Mouse (Mus musculus): Measurements from ENCODE around the gene Nck2. TPM values are rescaled to one million over a fixed set of nuclear protein-coding genes. Genes with fewer than 3 reads are reported as not detected.

Nck2 gene
- total RNA-seq, 2 experiments from 2014 or later, result 17.3 to 17.9 TPM

DNA sequence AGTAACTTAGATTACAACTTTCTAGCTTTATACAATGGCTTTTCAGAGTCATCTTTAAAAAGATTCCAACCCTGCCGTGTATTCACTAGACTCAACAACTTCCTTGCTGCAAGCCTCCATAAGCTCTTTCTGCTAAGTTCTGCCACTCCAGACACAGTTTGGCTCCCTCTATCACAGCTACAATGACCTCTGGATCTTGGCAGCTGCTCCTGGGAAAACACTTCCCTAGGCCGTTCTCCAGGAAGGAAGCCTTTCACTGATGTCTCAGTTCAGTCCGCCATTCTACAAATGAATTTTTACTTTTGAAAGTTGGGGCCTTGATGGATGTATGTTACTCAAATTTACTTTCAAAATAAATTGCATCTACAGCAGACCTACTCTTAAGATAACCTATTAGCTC is 133.0 kb downstream of the Nck2 start:
- DNase-seq, result no peak

DNA sequence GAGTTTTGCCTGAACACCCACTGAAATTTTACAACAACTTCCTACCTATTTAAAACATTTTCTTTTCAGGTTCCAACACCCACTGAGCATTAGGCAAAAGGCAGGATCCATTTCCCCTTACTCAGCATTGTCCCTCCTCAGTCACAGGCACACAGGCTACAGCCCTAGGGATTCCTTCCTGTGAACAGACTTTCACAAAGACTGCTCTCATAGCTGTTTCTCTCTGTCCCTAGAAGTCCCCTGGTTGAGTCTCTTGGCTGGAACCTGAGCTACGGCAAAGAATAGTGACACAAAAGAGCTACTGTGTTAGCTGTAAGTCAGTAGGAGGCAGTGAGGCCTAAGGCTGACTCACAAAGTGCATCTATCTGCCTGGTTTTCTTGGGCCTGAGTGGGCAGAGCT is 139.2 kb downstream of the Nck2 start:
- DNase-seq, result no peak

DNA sequence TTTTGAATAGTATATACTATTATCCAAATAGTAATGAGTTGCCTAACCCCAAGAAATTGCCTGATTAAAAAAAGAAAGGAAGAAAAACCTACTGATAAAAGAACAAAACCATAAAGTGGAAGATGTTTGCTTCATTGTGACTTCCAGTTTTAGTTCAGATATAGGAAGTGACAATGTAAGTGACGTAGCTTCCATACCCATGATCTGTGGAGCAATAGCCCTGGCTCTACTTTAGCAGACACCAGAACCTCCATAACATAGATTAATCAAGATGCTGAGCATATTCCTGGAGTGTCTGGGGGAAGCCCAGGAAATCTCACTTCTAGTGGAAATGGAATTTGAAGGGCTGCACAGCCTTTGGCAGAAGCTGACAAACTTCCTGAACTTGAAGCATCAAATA is 144.6 kb downstream of the Nck2 start:
- no peak for DNase-seq

DNA sequence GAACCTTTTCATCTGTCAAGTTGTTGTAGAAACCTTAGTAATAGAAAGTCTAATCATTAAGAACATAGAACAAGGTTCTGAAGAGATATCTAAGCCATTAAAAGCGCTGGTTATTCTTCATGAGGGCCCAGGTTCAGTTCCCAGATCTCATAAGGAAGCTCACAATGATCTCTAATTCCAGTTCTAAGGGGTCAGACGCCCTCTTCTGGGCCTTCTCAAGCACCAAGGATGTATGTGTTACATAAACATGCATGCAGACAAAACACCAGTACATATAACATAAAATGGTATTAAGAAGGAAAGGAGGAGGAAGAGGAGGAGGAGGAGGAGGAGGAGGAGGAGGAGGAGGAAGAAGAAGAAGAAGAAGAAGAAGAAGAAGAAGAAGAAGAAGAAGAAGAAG is 145.5 kb downstream of the Nck2 start:
- DNase-seq, result no peak

DNA sequence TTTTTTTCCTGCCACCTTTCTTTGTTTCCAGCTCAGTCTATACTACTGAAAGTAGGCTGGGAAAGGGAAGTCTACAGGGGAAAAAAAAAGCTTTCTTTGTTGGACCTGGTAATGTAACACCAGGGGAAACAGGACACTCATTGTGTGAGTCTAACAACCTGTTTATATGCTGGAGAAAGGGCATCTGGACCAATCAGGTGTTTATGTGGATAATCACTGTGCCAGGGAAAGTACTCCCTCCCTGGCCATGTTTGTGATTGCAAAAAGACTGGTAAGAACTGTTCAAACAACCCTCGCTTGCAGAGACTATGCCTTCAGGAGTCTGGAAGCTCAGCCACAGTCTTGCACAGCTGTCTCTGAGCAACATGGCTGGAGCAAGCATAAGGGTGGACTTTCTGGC is 146.3 kb downstream of the Nck2 start:
- no peak for DNase-seq

DNA sequence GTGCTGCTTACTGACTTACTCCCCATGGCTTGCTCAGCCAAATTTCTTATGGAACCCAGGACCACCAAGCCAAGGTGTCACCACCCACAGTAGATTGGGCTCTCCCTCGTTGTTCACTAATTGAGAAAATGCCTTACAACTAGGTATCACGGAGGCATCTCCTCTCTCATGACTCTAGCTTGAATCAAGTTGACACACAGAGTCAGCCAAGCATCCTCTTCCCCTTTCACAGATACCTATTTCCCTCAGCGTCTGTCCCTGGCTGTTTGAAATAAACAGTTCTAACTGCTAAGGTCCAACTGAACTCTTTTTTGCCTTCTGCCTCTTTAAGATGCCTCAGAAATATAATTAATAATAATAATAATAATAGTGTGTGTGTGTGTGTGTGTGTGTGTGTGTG is 148.7 kb downstream of the Nck2 start:
- DNase-seq, result no peak

DNA sequence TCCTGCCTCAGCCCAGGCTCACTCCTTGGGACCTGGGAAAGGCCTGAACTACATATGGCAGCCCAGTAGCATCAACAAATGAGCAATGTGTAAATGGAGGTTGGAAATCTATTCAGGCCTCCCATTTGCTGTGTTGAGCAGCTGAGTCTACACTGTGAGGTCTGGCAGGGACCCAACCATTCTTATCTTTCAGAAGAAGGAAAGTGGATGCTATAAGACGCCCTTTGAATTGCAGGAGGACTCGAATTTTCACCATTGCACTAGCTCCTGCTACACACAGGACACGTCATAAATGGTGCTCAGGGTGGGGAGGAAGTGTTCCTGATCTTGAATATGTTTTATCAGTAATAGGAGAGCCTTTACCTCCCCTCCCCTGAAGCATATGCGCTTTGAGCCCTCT is 150.4 kb downstream of the Nck2 start:
- DNase-seq, result no peak

DNA sequence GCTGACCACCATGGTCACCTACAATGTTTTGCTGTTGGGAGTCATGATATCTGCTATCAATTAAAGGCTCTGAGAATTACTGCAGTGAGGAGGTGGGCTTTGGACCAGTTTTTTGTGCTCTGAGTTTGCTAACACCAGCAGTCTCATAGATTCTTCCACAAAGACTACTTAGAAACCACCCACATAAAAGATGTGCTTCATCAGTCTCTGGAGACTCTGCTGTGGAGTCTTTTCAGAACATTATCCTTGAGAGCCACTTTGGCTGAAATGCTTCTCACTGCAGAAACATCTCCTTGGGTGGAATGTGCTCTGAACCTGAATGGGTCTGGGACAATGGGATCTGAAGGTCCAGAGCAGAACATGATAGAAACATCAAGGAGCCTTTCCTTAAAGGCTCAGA is 153.4 kb downstream of the Nck2 start:
- DNase-seq, result no peak

DNA sequence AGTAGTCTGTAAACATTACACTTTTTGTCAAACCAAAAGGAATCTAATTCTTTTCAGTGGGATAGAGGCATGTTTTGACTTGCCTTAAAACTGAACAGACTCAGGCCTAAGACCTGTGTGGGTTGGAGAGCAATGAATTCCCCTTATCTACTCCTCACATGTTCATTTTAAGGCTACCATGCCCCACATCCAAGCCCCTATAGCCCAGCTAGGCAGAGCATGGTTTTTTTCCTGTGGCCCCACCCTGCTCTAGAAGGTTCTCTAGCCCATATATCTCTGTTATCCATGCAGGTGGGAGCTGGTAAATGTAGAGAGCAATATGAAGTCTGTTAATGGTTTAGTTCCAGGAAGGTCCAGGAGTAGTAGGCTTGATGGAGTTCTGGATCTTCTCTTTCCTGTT is 155.1 kb downstream of the Nck2 start:
- DNase-seq, result no peak

DNA sequence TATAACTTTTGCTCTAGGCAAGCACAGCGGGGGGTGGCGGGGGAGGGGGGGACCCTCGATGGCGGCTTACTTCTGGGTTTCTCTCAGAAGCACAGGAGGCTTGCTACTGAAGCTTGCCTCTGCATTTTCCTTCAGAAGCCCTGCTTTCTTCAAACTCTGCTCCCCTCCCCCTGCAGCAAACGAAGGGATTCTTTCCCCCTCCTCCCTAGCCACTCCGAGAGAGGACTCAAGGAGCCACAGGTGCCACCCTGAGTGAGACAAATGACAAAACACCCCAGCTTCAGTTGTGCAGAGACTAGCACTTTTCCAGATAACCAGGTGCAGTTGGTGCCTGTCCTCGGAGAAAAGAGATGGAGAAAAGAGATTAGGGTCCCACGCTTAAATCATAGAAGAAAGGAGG is 156.7 kb downstream of the Nck2 start:
- no peak for DNase-seq

DNA sequence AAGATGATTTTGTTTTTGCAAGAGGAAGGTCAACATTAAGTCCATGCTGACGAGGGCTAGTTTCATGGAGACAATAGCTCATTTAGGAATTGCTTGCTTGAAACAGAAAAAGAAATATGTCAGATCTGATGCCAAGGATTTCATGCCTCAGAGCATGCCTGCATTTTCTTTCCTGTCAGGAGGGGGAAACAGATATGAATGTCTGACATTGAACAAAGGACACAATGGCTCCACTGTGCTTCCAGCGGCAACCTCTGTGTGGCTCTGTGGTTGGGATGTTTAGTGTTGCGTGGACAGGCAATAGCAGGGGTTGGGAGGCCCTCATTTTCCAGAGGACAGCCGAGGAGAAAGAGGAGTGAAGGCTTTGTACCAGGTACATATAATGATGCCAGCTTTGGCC is 171.6 kb downstream of the Nck2 start:
- no peak for DNase-seq

Other genes with a start within 250 kb of the Nck2 start
- 1 to 10 TPM; 1.7 to 5.9 TPM for gene Fhl2, start 247.6 kb upstream of the Nck2 start, total RNA-seq (2021)